Mouse (Mus musculus) frontal cortex, postnatal 10 days (tissue): ENCODE measurements around the gene Noxa1.

Source experiments
- DNase-seq, 2 experiments: peaks; one replicate each; pipeline ENCODE4 v3.0.0; 2022; ENCODE audit warnings: low spot score in 2 of 2, mixed read lengths in 1 of 2

The Noxa1 gene

DNA sequence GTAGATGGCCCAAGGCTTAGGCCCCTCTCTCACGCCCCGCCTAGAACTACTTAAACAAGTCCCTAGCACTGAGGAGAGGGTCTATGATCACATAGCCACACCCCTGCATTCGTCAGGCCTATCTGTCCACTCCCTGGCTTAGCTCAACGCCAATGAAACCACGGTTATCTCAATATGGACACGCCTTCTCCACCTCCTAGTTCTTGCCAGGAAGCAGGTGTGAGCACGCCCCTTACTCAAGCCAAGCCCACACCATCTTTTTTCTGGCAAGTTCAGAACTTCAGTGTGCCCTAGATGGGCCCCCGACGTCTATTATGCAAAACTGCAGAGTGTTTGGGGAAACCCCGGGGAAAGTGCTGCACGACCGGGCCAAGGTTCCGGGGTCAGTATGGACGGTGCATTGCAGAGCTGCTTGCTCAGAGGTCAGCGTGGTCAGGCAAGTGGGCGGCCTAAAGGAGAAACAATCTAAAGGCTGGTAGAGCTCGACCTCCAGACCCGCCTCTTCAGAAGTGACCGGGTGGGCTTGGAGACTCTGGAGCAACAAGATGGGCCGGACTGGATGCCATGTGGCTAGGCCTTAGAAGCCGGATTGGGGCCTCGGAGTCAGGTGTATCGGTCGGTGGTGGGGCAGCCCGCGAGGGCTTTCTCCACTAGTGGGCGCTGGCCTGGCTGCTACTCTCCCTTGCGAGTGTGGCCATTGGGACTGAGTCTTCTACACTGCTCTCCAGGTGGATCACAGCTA lies at the start of gene Noxa1:
Gene Noxa1 (minus strand): TSS at position 41 of the 742 bp plus-strand sequence.
- DNase-seq = no peak

DNA sequence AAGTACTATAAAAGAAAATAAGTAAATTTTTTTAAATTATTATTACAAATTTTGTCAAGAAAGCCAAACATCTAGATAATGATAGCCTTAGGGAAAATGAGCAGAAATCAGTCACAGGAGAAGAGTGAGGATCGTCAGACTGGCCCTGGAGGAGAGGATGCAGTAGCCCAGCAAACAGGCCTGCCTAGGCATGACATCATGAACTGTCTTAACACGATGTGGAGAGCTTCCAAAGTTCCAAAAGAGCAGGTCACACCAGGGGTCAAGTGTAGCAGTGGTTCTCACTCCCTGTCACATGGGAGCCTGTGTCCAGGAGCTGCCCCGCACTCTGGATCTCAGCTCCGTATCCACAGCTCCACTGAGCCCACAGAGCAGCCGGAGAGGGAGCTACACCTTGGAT lies 47.0 kb upstream of the Noxa1 start:
- no peak for DNase-seq

DNA sequence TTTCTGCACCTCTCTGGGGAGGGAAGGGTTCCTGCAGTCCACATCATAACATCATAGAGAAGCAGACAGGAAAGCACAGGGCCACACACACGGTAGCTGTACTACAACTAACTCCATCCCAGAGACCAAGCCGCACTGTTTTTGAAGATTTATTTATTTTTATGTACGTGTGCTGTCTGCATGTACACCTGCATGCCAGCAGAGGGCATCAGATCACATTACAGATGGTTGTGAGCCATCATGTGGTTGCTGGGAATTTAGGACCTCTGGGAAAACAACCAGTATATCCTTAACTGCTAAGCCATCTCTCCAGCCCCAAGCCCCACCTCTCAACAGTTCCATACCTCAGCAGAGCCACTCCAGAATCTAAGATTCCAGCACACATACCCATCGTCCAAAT lies 46.2 kb upstream of the Noxa1 start:
- no peak for DNase-seq

DNA sequence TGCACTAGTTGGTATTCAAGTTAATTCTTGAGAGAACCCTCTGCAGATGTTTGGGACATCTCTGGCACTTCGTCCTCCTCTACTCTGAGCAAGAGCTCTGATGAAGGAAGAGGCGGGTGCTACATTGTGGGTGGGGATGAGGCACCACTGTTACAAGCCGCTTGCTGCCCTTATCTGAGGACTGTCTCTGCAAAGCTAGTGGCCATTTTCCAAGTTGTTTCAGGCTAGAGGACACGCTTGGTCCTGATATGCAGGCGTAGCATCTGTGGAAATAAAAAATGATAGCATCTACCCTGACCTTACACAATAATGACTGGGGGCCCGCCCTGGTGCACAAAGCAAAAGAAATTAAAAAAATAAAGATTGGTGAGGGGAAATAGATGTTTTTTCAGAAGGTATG lies 42.9 kb upstream of the Noxa1 start:
- no peak for DNase-seq

DNA sequence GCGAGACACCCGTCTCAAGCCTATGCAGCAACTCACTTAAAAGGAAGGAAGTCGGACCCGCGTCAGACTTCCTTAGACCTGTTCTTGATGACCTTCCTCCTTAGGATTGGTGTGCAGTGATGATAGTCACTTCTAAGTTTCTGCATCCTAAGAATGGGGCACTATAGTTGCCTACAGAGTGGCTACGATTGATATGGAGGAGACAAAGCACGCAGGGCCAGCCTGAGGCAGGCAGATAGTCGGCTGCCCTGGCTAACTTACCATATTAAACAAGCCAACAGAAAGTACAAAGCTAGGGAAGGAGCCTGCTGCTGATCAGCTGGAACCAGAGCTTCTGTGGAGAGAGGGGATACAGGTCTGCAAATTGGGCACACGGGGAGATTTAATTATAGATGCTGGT lies 36.7 kb upstream of the Noxa1 start:
- DNase-seq = no peak

DNA sequence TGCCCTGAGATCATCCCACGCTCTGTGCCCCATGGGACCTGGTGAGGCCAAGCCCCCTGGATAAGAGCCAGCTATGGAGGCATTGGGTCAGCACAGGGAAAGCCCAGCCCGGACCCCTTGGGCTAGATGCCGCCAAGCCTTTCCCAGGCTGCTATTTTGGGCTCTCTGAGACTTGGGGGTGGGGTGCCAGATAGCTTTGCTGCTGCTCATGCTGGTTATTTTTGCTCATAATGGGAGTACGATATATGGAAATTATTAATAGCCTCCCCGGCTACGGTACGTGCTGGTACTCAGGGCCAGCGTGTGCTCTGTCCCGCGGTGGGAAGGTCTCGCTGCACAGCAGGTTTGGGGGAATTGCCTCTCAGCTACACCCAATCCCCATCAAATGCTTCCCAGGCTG lies 33.1 kb upstream of the Noxa1 start:
- no peak for DNase-seq

DNA sequence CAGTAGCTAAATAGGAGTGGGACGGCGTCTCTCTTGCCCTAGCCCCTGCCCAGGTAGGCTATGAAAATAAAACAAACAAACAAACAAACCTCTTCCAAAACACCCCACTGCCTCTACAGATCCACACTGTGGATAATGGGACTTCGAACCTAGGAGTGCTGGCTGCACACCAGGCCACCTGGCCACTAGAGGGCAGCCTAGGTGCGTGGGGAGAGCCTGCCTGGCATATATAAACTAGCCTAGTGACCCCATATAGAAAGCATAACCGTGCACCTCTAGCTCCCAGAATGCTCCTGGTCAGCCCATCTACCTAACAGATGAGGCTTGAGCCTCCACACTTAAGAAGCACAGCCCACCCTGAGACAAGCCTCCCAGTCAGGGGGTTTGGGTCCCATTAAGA lies 32.3 kb upstream of the Noxa1 start:
- no peak for DNase-seq

DNA sequence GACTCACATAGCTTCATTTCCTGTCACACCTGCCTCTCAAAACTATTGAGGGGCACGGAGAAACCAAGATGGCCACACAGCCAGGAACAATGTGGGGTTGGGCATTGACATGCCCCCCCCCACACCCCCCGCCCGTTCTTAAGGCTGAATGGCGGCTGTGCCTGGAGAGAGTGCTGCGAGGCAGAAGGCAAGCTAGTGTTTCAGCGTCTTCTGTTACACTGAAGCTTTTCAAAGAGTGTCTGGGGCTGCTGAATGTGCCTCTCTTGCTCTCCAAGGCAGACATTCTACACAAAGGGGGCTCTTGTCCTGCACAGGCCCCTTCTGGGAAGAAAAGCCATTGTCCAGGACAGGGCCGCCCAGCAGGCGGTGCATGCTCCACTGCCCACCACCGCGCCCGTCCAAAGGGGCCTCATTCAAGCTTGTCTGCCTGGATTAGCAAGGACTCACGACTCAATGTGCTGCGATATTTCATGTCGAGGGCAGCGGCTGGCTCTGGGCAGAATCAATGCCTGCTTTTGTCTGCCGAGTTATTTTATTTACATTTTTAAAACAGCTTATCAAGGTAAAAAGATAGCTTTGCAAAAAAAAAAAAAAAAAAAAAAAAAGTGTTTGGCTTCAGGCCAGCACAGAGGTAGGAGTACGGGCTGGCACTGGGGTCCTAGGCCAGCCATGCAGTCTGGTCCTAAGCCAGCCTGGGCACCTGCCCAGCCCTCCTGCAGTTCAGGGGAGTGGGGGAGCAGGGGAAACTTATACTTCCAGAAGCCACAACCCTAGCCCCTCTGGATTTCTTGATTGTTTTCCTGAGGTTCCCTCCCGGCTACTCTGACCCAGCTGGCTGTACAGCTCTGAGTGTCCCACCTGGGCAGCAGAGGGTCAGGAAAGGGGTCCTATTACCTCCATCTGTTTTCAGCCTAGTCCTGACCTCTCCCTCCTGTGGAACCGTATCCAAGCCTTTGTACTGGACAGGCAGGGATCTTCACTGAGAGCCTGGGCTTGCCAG lies 31.4 kb upstream of the Noxa1 start:
- peak; percentile 51 to 59 for DNase-seq

DNA sequence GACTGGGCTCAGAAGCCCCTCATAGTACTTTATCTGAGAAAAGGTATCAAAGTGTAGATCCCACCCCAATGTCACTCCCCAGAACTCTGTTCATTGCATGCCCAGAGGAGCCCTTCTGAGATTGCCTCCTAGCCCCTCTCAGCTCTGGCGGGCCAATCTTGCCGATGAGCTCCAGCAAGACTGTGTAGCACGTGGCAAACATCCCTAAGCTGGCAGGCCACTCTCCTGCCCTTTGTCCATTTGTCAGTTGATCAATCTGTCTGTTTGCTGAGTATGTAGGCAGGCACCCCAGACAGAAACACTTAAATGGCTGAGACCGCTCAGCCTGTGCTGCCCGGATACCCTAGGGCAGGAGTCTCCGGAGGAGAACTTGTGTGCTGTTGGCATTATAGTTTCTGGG lies 30.2 kb upstream of the Noxa1 start:
- no peak for DNase-seq

DNA sequence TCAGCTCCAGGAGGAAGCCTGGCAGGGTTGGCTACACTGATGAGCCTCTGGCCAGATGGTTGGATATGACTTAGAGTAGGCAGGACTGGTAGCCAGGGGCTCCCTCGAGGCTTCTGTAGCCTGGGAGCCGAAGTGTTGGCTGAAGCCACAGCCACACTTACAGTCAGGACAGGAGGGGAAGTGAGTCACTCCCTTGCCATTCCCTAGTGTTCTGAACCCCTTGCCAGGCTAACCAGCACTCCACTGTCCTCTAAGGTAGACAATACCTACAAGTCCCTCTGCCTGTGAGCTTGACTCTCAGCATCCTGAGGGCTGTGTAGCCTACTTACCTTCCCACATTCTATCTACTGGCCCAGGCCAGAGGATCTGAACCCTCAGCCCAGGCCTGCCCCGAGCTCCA lies 29.5 kb upstream of the Noxa1 start:
- no peak for DNase-seq

DNA sequence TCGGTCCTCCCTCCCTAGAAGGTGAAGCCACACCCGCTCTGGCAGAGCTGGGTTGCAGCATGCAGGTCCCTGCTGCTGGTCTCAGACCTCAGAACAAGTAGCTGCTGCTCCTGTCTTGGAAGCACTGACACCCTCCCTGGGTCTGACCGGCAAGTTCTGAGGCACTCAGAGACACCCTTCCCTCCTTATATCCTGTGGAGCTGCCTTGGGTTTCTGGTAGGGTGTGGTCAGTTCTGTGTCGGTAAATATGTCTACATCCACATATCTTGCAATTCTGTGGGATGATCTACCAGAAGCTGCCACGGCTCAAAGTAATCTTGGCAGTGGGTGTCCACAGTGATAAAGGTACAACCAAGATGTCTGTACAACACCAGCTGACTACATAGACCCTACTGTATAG lies 28.6 kb upstream of the Noxa1 start:
- DNase-seq = no peak

DNA sequence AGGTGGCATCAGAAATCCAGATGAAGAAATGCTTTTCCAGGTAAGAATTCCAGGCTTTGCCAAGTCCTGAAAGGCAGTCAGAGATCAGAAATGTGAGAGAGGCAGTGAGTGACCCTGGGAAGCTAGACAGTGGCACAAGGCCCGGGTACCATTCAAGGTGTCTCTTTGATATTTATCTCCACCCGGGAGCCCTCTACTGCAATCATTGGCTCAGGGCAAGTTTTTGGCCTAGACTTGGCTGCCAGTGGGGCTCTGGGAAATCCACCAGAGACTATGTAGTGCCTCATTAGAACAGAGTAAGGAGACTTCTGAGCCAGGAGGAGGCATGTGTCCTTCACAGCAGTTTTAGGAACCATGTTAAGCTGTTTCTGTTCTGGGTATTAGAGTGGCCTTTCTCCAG lies 27.7 kb upstream of the Noxa1 start:
- no peak for DNase-seq

DNA sequence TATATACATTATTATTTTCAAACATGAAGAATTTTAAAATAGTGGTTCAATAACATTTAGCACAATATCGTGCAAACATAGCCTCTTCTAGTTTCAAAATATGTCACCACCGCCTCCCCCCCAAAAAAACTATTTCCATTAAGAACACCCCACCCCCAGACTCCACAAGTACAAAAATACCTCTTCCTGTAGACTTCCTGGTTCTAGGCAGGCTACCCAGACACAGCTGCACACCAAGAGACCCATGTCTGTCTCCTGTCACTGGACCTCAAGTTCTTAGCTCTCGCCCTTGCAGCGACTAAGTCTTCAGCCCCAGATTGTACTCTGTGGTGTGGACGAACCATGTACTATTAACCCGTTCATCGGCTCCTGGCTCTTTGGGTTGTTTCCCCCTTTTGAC lies 26.0 kb upstream of the Noxa1 start:
- no peak for DNase-seq

DNA sequence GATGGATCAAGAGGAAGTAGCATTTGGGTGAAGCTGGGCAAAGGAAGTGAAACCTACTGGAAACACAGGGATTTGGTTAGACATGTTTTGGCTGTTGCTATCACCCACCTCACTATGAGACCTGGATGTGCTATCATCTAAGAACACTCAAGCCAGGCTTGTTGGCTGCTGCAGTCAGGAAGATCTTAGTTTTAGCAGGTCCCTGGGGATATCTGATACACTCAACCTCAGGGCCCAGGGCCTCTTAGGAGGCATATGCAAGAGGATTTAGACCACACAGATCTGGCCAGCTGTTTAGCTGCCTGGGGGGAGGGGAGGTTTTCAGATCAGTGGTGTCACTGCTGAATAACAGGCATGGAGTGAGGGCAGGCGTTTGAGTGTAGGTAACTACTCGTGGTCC lies 20.5 kb upstream of the Noxa1 start:
- DNase-seq = no peak

DNA sequence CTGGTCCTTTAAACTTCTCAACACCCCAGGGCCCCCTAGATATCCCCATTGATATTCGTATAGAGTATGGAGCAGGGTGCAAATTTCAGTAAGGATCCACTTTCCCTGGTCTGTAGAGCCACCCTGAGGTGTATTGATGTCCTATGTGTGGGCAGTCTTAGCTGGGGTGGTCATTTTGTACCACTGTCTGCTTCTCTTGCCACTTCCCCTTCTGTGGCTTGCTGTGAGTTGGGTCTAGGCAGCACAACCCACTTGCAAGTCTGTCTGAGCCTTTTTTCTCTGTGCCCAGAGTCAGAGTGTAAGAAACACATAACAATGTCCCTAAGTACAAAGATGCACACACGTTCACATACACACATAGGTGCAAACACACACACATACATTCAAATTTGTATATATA lies 19.4 kb upstream of the Noxa1 start:
- DNase-seq = no peak

DNA sequence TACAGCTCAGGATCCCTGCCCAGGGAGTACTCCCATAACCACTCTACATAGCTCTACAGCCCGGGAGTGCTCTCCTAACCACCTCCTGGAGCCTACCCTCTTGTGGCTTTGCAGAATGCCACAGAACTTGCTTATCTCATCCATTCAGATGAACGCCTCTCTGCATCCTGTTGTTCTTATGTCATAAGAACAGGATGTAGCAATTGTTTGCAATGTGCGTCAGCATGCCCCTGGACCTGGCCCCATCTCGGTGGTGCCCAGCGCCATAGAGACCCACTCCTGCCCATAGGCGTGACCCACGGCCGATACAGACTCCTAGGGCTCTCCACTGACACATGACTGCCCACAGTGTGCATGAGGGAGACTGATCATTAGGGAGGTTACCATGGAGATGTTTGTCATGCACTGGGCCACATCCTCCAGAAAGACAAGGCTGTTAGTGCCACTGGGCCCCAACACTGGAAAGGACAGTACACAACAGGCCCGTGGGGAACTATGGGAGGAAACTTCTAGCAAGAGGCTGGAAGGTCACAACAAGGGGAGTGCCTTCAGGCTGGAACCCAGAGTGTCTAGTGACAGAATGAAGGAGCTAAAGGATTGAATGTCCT lies 16.3 kb upstream of the Noxa1 start:
- DNase-seq = no peak

DNA sequence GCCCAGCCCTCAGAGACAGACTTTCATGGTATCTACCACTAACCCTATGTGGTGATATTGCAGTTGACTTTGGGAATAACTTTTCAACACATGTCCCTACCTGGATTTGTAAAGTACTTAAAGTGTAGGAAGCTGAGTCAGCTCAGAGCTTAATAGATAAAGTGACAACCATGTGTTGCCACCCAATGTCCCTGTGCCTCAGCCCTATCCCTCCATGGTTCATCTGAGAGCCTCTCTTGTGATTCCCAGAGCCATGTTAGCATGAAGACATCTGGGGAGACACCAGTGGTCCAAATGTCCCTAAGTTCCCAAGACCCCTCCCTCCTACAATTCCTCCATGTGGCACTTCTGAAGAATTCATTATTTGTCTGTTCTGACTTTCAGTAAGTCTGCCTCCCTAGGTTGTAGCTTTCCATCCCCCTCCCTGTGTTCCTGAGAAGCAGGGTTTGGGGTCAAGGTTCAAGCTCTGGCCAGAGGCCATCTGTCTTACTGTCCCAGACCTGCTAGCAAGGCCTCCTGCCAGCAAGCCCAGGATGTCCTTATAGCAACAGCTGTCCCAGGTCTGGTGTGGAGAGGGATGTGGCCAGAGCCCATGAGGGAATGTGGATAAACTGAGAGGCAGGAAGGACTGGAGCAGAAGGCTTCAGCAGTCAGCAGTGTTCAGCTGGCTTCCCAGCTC lies 15.7 kb upstream of the Noxa1 start:
- DNase-seq = no peak

DNA sequence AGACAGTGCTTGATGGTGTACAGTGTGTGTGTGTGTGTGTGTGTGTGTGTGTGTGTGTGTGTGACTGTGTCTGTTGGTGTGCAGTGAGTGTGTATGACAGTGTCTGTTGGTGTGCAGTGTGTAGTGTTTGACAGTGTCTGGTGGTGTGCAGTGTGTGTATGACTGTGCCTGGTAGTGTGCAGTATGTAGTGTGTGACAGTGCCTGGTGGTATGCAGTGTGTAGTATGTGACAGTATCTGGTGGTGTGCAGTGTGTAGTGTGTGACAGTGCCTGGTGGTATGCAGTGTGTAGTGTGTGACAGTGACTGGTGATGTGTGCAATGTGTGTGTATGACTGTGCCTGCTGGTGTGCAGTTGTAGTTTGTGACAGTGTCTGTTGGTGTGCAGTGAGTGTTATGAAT lies 14.5 kb upstream of the Noxa1 start:
- no peak for DNase-seq

DNA sequence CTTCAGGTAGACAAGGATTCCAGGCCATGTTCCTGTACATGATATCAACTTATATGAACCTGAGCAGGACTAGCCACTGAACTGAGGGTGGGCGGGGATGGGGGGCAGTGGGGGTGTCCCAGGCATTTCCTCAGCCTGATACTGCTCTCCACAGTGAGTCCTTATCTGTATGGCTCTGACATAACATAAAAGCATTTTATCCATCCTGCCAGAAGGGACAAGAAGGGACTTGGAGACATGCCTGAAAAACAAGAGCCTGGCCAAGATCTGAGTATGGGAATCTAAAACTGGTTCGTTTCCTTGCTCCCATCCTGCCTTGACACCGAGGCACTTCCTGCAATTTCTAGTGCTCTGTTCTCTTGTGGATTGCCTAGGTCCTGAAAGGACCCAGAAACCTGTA lies 11.1 kb upstream of the Noxa1 start:
- no peak for DNase-seq

DNA sequence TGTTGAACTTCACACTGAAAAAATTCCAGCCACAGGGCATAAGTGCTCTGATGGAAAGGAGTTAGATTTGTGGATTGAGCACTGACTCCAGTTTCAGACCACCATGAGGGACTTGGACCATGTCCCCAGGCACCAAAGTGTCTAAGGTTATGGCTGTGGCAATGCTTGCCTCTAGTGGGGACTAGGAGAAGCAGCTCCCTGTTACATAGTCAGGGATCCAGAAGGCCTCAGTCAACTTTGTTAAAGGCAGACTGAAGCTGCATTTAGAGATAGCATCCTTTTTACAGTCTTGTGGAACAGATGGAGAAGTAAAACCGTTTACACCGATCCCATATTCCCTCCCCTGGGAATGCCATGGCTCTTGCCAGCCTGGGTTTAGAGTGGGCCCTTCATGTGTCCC lies 9.2 kb upstream of the Noxa1 start:
- DNase-seq = no peak

DNA sequence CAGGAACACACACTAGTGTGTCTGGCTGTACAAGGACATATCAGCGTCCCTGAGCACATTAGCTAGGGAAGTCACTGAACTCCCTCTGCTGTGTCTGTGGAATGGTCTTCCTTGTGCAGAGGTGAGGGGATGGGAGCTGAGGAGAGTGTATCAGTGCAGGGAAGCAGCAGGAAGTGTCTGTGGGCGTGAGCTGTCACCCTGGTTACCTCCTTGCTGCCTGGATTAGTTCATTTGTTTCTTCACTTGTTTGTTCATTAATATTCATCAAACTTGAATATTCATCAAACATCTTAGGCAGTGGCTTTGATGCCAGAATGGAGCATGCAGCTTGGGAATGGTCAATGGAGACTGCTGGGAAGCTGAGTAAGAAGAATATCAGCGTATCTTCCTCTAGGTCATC lies 4.8 kb upstream of the Noxa1 start:
- no peak for DNase-seq

DNA sequence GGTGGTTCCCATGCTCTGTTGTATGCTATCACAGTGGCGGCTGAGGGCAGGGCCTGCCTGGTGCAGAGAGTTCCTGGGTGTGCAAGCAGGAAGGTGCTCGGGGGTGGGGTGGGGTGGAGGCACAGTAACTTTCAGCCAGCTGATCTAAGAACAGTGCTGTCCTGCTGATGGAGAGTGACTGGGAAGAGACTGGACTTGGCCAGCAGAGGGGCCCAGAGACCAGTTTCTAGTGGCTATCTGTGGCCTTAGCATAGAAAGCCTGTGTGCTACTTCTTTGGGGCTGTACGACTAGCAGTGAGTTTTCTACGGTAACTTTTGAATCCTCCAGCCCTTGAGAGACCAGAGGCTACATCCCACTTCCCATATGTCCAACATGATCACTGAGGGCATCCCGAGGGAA lies 4.0 kb upstream of the Noxa1 start:
- DNase-seq = peak in 1 of 2 experiments; percentile 43
